Mouse (Mus musculus): ENCODE measurements around the gene Vmn1r184. TPM values are rescaled to one million over a fixed set of nuclear protein-coding genes. Genes with fewer than 3 reads are reported as not detected.

Gene Vmn1r184
- 0.03 TPM in 1 of 2 replicates, not detected in the other for polyA plus RNA-seq (2012; ENCODE audit: low replicate concordance)

DNA sequence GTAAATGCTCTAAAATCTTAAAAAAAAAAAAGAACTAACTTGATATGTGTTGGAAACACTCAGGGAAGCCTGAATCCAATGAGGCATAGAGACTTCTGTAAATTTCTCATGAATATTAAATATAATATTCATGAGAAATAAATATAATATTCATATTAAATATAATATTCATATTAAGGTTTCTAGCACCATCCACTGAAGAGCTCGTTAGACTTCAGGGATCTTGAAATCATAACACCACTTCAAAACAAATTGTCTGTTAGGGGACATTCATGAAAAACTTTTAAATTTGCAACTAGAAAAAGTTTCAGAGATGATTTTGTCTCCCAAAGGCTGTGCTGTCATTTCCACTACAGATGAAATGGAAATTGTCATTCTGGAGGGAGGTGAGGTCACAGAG lies at the start of gene Vmn1r184:
Gene Vmn1r184 (plus strand): TSS at position 301 of the 400 bp plus-strand sequence.

DNA sequence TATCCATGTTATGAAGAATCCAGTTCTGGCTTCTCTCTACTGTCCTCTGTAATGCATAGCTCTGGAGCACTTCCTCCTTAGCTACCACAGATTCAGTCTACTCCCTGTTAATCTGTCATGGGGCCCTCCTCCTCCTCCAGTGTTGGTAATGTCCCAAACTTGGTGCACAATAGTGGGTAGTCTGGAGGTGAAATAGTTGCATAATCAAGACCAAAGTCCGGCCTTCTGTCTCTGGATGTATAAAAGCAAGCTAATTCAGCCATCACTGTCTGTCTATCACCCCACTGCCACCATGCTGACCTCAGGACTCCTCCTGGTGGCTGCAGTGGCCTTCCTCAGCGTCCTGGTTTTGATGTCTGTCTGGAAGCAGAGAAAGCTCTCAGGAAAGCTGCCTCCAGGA lies 46.8 kb downstream of the Vmn1r184 start, which contains the start of gene Cyp2a4:
Gene Cyp2a4 (plus strand): TSS at position 244 of the 400 bp plus-strand sequence.

Other genes starting within 250 kb of the Vmn1r184 start
- gene Cyp2b13, start 198.8 kb upstream of the Vmn1r184 start, polyA plus RNA-seq (2012; ENCODE audit: low replicate concordance), result not detected in 2 replicates
- not detected in 2 replicates for gene Cyp2b9, start 86.9 kb upstream of the Vmn1r184 start, polyA plus RNA-seq (2012; ENCODE audit: low replicate concordance)
- gene Cyp2a4, start 46.8 kb downstream of the Vmn1r184 start, polyA plus RNA-seq (2012; ENCODE audit: low replicate concordance), result not detected in 2 replicates
- not detected in 2 replicates for gene Nlrp9c, start 143.4 kb downstream of the Vmn1r184 start, polyA plus RNA-seq (2012; ENCODE audit: low replicate concordance)
- gene Nlrp4a, start 174.8 kb downstream of the Vmn1r184 start, polyA plus RNA-seq (2012; ENCODE audit: low replicate concordance), result not detected in 2 replicates

Data from hematopoietic multipotent progenitor cell, adult 10-12 weeks (in vitro differentiated cells).